Mouse (Mus musculus): ENCODE data around the gene Kmt2e. TPM values are rescaled to one million over a fixed set of nuclear protein-coding genes. Genes with fewer than 3 reads are reported as not detected.

Kmt2e gene
- polyA plus RNA-seq, 1 experiment: 13.8 TPM

DNA sequence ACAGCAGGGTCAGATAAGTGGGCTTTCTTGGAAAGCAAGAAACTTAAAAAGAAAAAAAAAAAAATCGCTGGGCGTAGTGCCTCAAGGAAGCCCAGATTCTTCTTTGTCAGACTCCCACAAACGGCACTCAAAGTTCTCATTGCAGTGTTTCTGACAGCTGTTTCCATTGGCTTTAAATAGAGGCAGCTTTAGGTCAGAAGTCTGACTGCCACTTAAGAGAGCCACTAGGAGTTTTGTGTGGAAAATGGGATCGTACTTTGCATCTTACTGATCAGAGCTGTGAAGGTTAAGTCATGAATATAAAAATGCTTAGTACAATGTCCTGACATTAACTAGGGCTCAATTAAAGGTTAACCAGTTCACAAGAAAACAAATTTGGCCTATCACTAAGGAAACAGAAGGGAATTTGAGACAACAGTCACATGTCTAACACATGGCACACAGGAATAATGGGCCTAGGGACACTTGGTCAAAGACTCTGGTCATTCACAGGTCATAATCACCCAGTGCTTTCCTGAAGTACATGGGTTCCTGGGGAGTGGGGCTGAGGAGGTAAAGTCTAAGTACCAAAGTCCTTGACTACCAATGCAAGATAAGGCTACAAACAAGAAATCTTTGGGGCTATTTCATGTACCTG is 19.6 kb upstream of the Kmt2e start:
- no peak overlapping the region for H3K4me3 ChIP-seq (ENCODE audit: control insufficient read depth, low read depth, low read length)

DNA sequence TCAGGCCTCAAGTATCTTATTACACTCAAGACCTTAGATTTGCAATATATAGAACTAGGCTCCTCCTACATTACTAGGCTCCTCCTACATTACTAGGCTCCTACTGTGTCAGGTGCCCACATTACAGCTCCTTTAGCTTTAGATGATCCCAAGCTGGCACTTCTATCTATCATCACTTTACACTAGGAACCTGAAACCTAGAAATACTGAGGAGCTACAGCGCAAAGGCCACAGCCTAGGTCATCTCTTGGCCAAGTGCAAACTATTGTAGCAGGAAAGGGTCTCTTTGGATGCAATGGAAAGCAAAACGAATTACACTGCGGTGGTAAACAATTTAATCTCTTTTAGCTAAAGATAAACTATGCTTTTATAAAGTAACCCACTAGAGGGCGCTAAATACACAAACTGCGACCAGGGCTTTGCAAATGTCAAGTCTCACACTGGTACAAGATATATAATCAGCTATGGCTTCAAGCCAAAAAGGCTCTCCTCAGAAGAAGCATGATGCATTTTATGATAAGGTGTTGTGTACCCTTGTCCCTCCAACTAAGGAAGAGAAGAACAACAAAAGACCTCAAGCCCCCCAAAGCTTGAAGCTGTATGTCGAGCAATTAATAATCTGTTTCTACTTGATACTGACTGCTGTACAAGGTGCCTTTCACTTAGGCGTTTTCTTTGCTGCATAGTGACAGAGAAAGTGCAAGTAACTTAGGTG is 18.5 kb upstream of the Kmt2e start:
- Histone ChIP-seq H3K4me3 (ENCODE audit: control insufficient read depth, low read depth, low read length) (no peak overlapping the region), H3K4me1 (ENCODE audit: control insufficient read depth, insufficient read depth, low read length) (peaks cover 4% of the 10 kb centered on the region), H3K36me3 (ENCODE audit: control insufficient read depth, insufficient read depth, low read length) (no peaks in the 10 kb centered on the region), H3K27ac (ENCODE audit: control insufficient read depth, insufficient read depth, low read depth, low read length) (no peak overlapping the region), H3K27me3 (ENCODE audit: control insufficient read depth, insufficient read depth, low read length) (no peaks in the 10 kb centered on the region)
- TF ChIP-seq CTCF (IDR thresholded peaks at IDR 0.05; ENCODE audit: control insufficient read depth, insufficient read depth, insufficient replicate concordance, low read depth, low read length): no peak
- TF ChIP-seq POLR2A (IDR thresholded peaks at IDR 0.05; ENCODE audit: control insufficient read depth, low read depth, low read length): no peak

More for the DNA sequence above, 19.6 kb upstream of the Kmt2e start:
- TF ChIP-seq CTCF (IDR thresholded peaks at IDR 0.05; ENCODE audit: control insufficient read depth, insufficient read depth, insufficient replicate concordance, low read depth, low read length): no peak
- no peak for TF ChIP-seq POLR2A (IDR thresholded peaks at IDR 0.05; ENCODE audit: control insufficient read depth, low read depth, low read length)
- Histone ChIP-seq H3K4me1 (ENCODE audit: control insufficient read depth, insufficient read depth, low read length) (peaks cover 4% of the 10 kb centered on the region), H3K27ac (ENCODE audit: control insufficient read depth, insufficient read depth, low read depth, low read length) (no peak overlapping the region), H3K36me3 (ENCODE audit: control insufficient read depth, insufficient read depth, low read length) (no peaks in the 10 kb centered on the region), H3K27me3 (ENCODE audit: control insufficient read depth, insufficient read depth, low read length) (no peaks in the 10 kb centered on the region)

GRCm38 (mm10) chr5:23416286-23416643 is 18.0 kb upstream of the Kmt2e start:
- TF ChIP-seq POLR2A (IDR thresholded peaks at IDR 0.05; ENCODE audit: control insufficient read depth, low read depth, low read length) (no peak), CTCF (IDR thresholded peaks at IDR 0.05; ENCODE audit: control insufficient read depth, insufficient read depth, insufficient replicate concordance, low read depth, low read length) (no peak)
- H3K27me3 ChIP-seq (ENCODE audit: control insufficient read depth, insufficient read depth, low read length): no peaks in the 10 kb centered on the region

GRCm38 (mm10) chr5:23417716-23418115 is 16.5 kb upstream of the Kmt2e start:
- Histone ChIP-seq H3K27ac (ENCODE audit: control insufficient read depth, insufficient read depth, low read depth, low read length) (no peak overlapping the region), H3K4me3 (ENCODE audit: control insufficient read depth, low read depth, low read length) (no peak overlapping the region; the same call in 1 of the 2 replicates), H3K27me3 (ENCODE audit: control insufficient read depth, insufficient read depth, low read length) (no peaks in the 10 kb centered on the region), H3K4me1 (ENCODE audit: control insufficient read depth, insufficient read depth, low read length) (peaks cover 2% of the 10 kb centered on the region; the same call in 1 of the 2 replicates), H3K36me3 (ENCODE audit: control insufficient read depth, insufficient read depth, low read length) (no peaks in the 10 kb centered on the region)
- TF ChIP-seq POLR2A (IDR thresholded peaks at IDR 0.05; ENCODE audit: control insufficient read depth, low read depth, low read length) (no peak), CTCF (IDR thresholded peaks at IDR 0.05; ENCODE audit: control insufficient read depth, insufficient read depth, insufficient replicate concordance, low read depth, low read length) (no peak)

More at GRCm38 (mm10) chr5:23416286-23416643, 18.0 kb upstream of the Kmt2e start:
- no peak overlapping the region for H3K27ac ChIP-seq (ENCODE audit: control insufficient read depth, insufficient read depth, low read depth, low read length)
- H3K4me3 ChIP-seq (ENCODE audit: control insufficient read depth, low read depth, low read length): no peak overlapping the region
- no peaks in the 10 kb centered on the region for H3K36me3 ChIP-seq (ENCODE audit: control insufficient read depth, insufficient read depth, low read length)
- H3K4me1 ChIP-seq (ENCODE audit: control insufficient read depth, insufficient read depth, low read length): peaks cover 4% of the 10 kb centered on the region

DNA sequence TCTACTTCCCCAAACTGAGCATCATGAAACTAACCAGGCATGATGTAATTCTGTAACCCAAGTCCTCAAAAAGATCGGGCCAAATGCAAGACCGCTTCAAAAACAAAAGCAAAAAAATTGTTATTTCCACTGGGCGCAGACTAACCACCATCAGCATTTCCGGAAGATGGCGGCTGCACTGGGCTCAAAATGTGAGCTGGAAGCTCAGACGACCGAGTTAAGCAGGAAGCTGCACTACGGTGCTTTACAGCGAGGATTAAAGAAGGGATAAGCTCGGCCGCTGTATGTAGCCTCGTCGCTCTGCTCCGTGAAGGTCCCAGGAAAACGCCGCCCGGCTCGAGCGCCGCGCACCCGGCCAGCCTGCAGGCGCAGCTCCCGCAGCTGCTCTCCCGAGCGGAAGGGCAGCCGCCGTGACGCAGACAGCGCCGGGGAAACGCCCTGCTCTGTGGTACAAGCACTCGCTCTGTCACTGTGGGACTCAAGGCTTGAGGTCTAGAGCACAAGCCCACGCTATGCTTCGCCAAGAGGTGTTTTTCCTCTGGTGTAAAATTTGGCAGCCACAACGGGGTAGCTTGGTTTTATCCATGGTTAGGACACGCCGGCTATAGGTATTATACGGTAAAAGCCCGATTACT is 16.0 kb upstream of the Kmt2e start:
- Histone ChIP-seq H3K27ac (ENCODE audit: control insufficient read depth, insufficient read depth, low read depth, low read length) (peak overlapping the region; percentile 89), H3K4me3 (ENCODE audit: control insufficient read depth, low read depth, low read length) (peak overlapping the region; percentile 89), H3K36me3 (ENCODE audit: control insufficient read depth, insufficient read depth, low read length) (no peaks in the 10 kb centered on the region), H3K4me1 (ENCODE audit: control insufficient read depth, insufficient read depth, low read length) (peaks cover 2% of the 10 kb centered on the region; the same call in 1 of the 2 replicates), H3K27me3 (ENCODE audit: control insufficient read depth, insufficient read depth, low read length) (no peaks in the 10 kb centered on the region)
- peak; percentile 72 for TF ChIP-seq POLR2A (IDR thresholded peaks at IDR 0.05; ENCODE audit: control insufficient read depth, low read depth, low read length)
- TF ChIP-seq CTCF (IDR thresholded peaks at IDR 0.05; ENCODE audit: control insufficient read depth, insufficient read depth, insufficient replicate concordance, low read depth, low read length): 0 out of 2 replicates have a peak, but pooled peaks have one; percentile 11

GRCm38 (mm10) chr5:23418797-23419595 is 15.2 kb upstream of the Kmt2e start:
- Histone ChIP-seq H3K27me3 (ENCODE audit: control insufficient read depth, insufficient read depth, low read length) (no peaks in the 10 kb centered on the region), H3K36me3 (ENCODE audit: control insufficient read depth, insufficient read depth, low read length) (no peaks in the 10 kb centered on the region), H3K4me1 (ENCODE audit: control insufficient read depth, insufficient read depth, low read length) (peaks cover 2% of the 10 kb centered on the region; the same call in 1 of the 2 replicates), H3K27ac (ENCODE audit: control insufficient read depth, insufficient read depth, low read depth, low read length) (peak overlapping the region; percentile 25; the same call in 1 of the 2 replicates), H3K4me3 (ENCODE audit: control insufficient read depth, low read depth, low read length) (peak overlapping the region; percentile 89; the same call in 1 of the 2 replicates)
- TF ChIP-seq POLR2A (IDR thresholded peaks at IDR 0.05; ENCODE audit: control insufficient read depth, low read depth, low read length): no peak
- TF ChIP-seq CTCF (IDR thresholded peaks at IDR 0.05; ENCODE audit: control insufficient read depth, insufficient read depth, insufficient replicate concordance, low read depth, low read length): no peak
